Mouse (Mus musculus): ENCODE measurements at regions not wholly inside any gene's neighbourhood (a gene's known extent, or its start where the extent isn't known, plus 50 kb on each side); places are given as distances from the start of the nearest gene placed in this dataset.

GRCm38 (mm10) chr13:107306232-107306631, 284.3 kb upstream of the Kif2a start:
- in situ Hi-C loops (cut with MboI, MseI) = no loop called here

GRCm38 (mm10) chr13:107305738-107306137, 283.8 kb upstream of the Kif2a start:
- in situ Hi-C loops (cut with MboI, MseI) = no loop called here

GRCm38 (mm10) chr13:107303878-107304277, 282.0 kb upstream of the Kif2a start:
- in situ Hi-C loops (cut with MboI, MseI) = no loop called here

GRCm38 (mm10) chr13:107303322-107303721, 281.4 kb upstream of the Kif2a start:
- in situ Hi-C loops (cut with MboI, MseI) = no loop called here

- in situ Hi-C loops (cut with MboI, MseI) = no loop called here
Observed at GRCm38 (mm10) chr13:107300792-107301191, 278.9 kb upstream of the Kif2a start.

GRCm38 (mm10) chr13:107264581-107264980, 242.7 kb upstream of the Kif2a start:
- in situ Hi-C loops (cut with MboI, MseI) = no loop called here

DNA sequence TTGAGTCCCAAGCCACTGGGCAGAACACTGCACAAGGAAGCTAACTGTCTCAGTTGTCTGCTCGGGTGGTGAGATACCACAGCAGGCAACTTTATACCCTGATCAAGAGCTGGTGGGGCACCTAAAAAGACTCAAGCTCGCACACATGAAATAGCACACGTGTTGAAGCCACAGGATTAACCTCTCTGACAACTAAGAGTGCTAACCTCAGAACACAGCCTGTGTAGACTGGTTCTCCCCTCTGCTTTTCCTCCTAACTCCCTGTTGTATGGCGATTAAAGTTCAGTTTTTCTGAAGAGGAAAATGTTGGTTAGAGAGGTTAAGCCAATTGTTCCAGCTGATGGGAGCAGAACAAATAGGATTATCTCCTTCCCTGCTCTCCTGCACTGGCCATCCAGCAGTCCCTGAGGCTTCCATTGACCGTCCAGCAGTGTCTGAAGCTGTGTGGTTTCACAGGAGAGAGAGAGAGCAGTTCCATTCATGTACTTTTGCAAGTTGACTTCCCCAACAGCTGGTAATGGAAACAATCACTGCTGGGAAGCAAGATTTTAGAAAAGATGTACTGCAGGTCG, 239.6 kb upstream of the Kif2a start:
- in situ Hi-C loops (cut with MboI, MseI) = no loop called here

GRCm38 (mm10) chr13:107260274-107260673, 238.3 kb upstream of the Kif2a start:
- in situ Hi-C loops (cut with MboI, MseI) = no loop called here

- in situ Hi-C loops (cut with MboI, MseI) = no loop called here
Observed at GRCm38 (mm10) chr13:107247792-107248505, 226.0 kb upstream of the Kif2a start.

DNA sequence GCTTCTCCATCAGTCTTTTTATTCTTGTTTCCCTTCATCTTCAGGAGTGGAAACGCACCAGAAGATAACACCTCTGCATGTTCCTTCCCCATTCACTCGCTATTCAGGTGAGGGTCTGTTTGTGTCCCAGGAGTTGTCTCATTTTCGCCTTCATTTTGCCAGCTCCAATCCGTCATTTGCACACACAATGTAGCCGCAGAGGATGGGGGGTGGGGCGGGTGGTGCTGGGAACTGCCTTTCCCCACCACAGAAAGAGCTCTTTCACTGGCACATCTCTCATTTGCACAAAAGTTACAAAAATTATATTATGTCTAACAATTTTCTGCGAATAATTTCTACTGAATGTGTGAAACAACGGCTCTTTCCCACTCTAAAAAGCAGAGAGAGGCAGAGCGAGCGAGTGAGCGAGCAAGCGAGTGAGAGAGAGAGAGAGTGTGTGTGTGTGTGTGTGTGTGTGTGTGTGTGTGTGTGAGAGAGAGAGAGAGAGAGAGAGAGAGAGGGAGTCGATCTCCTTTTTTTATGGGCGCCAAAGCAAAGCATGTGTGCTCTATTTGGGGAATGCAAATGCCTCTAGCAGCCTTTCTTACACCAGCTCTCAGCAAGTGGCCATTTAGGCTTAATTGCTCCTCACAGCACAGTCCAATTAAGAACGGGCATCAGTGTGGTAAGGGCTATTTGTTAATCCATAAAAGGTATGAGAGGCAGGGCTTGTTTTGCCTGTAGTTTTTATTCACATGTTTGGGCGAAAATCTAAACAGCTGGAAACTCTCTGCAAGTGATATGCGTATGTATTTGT, 225.2 kb upstream of the Kif2a start:
- in situ Hi-C loops (cut with MboI, MseI) = no loop called here

DNA sequence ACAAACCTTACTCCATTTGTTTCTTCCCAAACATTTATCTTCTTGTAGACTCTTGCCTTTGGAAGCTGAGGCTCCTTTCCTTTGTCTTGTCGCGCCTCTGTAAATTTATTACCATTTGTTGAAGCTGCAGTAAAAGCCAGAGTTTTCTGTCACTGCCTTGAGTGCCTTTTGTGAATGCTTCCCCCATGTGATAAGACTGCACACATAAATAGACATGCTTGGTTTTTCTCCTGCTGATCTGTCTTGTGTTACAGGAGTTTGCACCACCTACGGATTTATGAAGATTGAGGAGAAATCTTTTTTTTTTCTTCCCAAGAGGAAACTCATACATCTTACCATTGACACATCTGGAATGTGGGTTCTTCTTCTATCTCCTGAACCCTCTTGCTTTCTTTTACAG, 222.2 kb upstream of the Kif2a start:
- in situ Hi-C loops (cut with MboI, MseI) = no loop called here

- in situ Hi-C loops (cut with MboI, MseI) = no loop called here
Observed at GRCm38 (mm10) chr13:107239035-107239387, 217.1 kb upstream of the Kif2a start.

GRCm38 (mm10) chr13:107238364-107239034, 216.6 kb upstream of the Kif2a start:
- in situ Hi-C loops (cut with MboI, MseI) = no loop called here

- in situ Hi-C loops (cut with MboI, MseI) = loop anchor here (5.0 kb wide), 1 partner anchor 133 kb away; no protein-coding TSS in a partner anchor
Observed at GRCm38 (mm10) chr13:107219456-107219855, 197.5 kb upstream of the Kif2a start.

DNA sequence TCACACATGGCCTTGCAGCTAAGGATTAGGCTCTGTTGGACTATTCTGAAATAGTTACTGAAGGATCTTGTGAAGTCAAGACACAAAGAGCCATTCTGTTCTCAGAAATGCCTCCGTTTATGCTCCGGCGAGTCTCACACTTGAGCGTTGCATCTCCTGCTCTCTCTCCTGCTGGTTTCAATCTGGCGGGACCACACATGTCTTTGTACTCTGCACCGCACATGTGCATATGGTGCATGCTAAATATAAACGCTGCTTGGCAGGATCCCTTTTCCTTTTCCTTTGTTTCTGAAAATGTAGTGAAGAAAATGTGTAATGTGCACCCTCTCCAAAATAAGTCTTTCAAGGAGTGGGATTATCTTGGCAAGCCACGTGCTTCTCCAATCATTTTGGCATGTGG, 196.4 kb upstream of the Kif2a start:
- in situ Hi-C loops (cut with MboI, MseI) = loop anchor here (5.0 kb wide), 1 partner anchor 134 kb away; no protein-coding TSS in a partner anchor

DNA sequence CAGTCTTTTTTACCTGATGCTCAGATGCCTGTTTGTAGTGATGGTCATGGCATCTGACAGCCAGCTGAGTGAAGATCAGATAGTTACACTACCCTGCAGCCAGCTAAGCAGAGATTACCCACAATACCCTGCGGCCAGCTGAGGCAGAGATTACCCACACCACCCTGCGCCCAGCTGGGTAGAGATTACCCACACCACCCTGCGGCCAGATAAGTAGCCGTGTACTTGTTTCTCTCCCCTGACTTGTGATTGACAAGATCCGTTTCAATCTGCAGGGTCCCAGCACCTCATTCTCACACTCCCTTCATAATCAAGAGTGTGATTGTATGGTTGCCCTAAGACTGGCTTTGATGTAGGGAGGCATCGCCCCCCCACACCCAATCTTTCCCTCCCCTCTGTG, 195.9 kb upstream of the Kif2a start:
- in situ Hi-C loops (cut with MboI, MseI) = loop anchor here (5.0 kb wide), 1 partner anchor 134 kb away; no protein-coding TSS in a partner anchor

DNA sequence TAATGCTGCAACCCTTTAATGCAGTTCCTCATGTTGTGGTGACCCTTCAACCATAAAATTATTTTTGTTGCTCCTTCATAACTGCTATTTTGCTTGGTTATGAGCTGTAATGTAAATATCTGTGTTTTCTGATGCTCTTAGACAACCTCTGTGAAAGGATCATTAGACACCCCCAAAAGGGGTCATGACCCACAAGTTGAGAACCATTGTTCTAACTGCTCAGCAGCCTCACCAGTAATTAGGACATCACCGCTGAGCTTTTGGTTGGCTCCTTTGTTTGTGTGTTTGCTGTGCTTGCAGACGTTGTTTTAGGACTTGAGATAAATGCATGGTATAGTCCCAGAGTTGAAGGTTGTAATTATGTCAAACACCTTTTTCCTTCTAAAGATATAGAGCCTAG, 191.4 kb upstream of the Kif2a start:
- in situ Hi-C loops (cut with MboI, MseI) = no loop called here

GRCm38 (mm10) chr13:107210676-107211075, 188.8 kb upstream of the Kif2a start:
- in situ Hi-C loops (cut with MboI, MseI) = no loop called here

DNA sequence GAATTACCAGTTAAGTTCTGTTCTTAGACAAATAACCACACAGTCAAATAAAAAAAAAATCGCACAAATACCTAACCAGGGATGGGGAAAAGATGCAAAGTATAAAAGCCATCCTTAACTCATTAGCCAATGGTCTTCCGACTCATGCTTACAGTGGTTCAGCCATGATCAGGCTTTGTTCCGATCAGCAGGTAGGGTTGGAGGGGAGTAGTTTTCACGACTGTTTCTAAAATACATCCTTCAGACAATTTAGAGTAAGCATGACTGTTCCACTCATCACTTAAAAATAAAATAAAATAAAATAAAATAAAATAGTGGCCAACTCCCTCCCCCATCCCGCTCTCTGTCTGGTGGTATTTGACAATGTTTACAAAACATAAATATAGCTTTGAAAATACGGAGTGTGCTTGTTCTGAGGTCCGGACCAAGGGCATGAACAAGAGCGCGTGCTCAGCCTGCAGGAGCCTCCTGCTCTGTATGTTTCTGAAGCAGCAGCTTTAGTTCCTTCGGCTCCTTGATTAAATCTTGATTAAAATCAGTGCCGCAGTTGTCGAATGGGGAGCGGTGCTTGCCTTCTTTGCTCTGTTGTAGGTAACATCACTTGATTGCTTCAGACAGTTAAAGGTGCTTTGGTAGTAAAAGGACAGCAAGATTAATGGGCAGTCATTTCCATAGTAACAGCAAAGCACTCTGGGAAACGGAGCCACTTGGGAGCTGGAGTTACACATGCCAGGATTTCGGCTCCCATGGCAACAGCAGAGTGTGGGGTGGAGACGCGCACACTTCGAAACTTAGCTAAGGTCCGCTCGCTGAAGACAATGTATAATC, 185.6 kb upstream of the Kif2a start:
- in situ Hi-C loops (cut with MboI, MseI) = no loop called here

- in situ Hi-C loops (cut with MboI, MseI) = no loop called here
Observed at GRCm38 (mm10) chr13:107199875-107200274, 177.9 kb upstream of the Kif2a start.

DNA sequence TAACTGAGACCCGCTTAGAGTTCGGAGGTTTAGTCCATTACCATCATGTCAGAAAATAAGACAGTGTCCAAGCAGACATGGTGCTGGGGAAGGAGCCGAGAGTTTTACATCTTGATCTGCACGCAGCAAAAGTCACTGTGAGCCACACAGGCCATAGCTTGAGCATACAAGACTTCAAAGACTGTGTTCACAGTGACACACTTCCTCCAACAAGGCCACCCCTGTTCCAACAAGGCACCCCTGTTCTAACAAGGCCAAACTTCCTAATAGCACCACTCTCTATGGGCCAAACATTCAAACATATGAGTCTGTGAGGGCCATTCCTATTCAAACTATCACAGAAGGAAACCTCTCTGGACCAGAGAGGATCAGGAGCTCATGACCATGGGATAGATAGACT, 171.5 kb upstream of the Kif2a start:
- in situ Hi-C loops (cut with MboI, MseI) = no loop called here
